Mouse (Mus musculus) mouse embryonic stem cell (cell line): Measurements from ENCODE around the gene Slc20a1.

Source experiments
- in situ Hi-C, 2 experiments: fragments of 300-500 bp; cut with MboI; formaldehyde crosslinking; loops; 1 replicate in 1 of 2; 3 replicates in 1 of 2; pipeline ENCODE4 v1.14.3; 2019 to 2020; ENCODE audit warnings: low sequenced_read_pairs in 2 of 2, low pct_unique_long_range_greater_than_20kb in 1 of 2, mixed read lengths in 1 of 2; ENCODE audit not compliant: unreplicated experiment in 1 of 2

The Slc20a1 gene

DNA sequence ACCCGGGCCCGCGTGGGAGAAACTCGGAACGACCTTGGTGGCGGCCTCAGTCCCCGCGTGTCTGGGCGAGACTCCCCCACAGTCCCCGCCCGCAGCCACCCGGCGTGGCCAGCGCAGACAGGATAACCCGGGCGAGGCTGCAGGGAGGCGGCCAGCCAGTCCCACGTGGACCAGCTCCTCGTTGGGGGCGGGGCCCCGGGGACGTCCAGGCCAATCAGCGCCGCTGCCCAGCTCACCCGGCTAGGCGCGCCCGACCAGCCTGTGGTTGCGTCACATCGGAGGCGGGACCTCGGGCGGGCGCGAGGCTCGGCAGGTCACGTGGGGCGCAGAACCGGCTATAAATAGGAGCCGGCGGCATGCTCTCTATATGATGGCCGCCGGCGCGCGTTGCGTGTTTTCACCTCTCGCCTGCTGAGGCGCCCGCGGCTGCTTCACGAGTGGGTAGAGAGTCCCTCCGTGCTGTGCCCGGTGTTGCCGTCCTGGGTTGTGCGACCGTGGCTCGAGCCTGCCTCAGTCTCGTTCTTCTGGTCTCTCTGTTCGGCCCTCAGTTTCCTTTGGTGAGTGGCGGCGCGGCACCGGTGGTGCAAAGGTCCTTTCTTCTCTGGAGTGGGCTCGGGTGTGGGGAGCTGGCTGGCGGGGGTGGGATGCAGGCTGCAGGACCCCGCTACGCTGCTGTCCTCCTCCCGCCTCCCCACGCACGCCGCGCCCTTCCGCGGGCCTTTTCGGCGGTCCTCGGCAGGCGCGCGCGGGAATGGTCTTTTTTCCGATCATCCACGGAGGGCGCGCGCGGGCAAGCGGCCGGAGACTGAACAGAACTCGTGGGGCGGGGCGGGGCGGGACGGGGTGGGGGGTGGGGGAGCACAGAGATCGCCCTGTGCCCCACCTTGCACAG lies at the start of gene Slc20a1:
Gene Slc20a1 (plus strand): TSS at position 329 of the 892 bp plus-strand sequence.
- in situ Hi-C loops: no loop called here

DNA sequence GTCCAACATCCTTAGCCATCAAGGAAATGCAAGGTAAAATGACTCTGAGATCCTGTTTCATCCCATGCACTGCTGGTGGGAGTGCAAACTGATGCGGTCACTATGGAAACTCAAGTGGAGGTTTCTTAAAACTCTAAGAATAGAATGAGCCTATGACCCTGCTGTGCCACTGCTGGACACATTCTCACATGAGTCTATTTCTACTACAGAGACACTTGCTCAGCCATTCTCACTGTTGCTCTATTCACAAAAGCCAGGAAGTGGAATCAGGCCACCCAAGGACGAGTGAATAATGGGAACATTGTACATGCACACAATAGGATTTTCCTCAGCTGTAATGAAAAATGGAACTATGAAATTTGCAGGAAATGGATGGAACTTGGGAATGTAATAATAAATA lies 49.7 kb upstream of the Slc20a1 start:
- in situ Hi-C loops: no loop called here

DNA sequence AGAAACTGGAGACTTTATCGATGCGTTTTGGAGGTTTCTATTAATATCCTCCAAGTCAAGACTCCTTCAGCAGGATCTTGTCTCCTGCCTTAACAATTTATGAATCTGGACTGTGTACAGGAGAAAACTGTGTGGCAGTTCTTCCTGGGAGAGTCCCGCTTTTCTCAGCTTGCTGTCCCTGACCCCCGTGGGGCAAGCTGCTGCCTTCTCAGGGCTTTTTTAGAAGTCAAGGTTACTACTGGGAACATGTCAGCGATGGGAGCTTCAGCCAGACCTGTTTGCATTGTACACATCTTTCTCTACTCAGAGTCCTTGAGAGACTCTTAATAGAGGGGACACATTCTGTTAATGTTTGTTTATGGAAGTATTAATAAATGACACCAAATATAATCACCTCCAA lies 48.2 kb upstream of the Slc20a1 start:
- in situ Hi-C loops: loop anchor here in 1 of 2 experiments (25.0 kb wide), 1 partner anchor 262 kb away; no protein-coding TSS in a partner anchor

DNA sequence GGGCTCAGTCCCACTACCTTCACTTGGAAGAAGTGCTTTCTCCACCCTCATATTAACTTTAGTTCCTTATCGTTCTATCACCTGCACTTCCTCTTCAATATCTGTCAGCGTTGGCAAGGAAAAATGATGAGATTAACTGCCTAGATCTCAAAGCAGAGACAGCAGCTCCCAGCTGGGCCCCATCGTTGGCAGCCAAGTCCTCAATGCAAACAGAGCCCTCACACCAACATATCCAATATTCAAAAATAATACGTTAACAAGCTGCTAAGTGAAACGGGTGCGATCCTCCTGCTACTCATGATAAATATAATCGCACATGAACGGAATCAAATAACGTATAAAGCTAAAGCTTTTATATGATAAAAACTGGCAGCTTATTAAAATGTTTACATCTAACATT lies 47.5 kb upstream of the Slc20a1 start:
- in situ Hi-C loops: loop anchor here in 1 of 2 experiments (25.0 kb wide), 1 partner anchor 261 kb away; no protein-coding TSS in a partner anchor

DNA sequence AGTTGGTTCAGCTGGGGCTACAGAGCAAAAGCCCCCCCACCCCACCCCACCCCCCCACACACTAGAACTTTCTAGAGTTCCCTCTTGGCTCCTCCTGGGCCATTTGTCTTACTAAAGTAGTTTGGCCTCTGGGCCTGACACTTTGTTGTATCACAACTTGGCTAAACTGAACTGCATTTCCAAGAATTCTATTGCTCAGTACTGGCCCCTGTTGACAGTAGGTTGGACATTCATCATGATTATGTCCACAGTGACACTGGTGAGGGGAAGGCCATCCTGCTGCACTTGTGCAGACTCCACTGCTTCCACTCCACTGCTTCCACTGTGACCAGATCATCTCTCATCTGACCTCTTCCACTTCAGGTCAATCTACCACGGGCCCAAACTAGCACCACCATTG lies 45.8 kb upstream of the Slc20a1 start:
- in situ Hi-C loops: loop anchor here in 1 of 2 experiments (25.0 kb wide), 1 partner anchor 260 kb away; no protein-coding TSS in a partner anchor

DNA sequence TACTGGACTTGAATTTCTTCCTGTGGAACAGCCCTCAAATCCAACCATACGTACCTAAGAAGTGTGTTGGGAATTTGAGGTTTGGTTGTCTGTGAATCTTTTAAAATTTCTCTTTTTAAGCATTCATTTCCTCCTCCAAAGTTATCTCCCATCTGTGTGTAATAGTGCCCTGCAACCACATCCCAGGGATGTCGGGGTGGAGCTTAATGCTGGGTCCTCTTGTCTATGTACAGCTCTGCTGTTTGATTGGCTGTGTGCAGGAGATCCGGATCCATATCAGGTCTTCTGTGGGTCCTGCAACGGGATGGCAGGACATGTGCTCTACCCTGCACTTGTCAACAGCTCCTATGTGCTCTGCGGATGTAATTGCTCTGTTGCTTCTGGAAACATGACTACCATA lies 33.7 kb upstream of the Slc20a1 start:
- in situ Hi-C loops: loop anchor here in 1 of 2 experiments (25.0 kb wide), 1 partner anchor 247 kb away; no protein-coding TSS in a partner anchor

DNA sequence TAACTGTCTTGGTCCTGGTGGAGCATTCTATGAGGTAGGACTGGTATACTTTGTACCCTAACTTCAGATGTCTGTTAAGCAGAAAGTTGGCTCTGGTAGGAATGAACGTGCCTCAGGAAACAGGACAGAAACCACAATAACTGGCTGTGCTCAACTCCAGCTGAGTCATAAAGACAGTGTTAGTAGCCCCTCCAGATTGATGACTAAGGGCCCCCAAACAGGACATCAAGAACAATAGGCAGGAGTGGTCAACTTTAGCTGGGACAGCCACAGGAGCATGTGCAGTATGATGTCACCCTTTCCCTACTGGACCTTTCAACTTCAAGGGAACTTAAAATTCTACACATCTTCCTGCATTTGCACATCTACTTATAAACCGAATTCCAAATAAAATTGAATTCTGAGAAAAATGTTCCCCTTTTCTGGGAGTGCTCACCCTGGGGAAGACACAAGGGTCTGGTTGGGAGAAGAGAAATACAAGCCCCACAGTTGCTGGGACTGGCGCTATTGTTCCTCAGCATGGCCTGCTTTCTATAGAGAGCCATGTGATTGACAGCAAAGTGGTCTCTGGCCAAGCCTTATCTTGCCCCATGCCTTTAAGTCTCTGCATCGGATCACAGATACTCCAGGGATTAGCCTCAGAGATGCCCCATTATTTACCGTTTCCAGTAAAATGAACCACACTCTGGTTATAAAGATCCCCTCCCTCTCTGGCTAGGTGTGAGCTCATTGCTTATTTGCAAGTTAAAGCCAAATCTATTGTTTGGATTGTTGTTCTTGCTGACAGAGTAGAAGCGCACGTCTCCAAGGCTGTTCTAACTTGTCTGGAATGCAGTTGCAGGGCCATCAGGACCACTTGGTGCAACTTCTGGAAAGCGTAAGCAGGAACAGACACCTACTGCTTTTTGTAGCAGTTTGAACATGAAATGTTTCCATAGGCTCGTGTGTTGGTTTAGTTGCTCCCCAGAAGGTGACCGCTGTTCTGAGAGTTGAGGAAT lies 31.8 kb upstream of the Slc20a1 start:
- in situ Hi-C loops: loop anchor here in 1 of 2 experiments (25.0 kb wide), 1 partner anchor 246 kb away; no protein-coding TSS in a partner anchor

DNA sequence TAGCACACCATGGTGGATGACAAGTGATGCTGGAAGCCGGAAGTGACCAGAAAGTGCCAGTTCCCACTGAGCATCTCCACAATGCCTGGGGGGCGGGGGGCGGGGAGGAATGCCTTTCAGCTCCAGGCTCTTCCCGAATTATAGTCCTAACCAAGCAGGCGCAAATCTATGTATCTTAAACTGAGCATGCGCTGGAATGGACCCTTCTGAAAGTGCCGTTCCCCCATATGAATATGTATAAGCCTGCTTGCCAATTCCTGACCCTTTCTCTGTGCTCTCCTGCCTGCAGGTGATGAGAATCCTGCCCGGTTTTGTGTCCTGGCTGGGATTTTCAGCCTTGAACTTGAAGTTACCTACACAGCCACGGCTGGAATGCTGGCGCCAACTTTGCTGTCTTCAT lies 25.2 kb upstream of the Slc20a1 start:
- in situ Hi-C loops: loop anchor here in 1 of 2 experiments (25.0 kb wide), 1 partner anchor 239 kb away; no protein-coding TSS in a partner anchor

DNA sequence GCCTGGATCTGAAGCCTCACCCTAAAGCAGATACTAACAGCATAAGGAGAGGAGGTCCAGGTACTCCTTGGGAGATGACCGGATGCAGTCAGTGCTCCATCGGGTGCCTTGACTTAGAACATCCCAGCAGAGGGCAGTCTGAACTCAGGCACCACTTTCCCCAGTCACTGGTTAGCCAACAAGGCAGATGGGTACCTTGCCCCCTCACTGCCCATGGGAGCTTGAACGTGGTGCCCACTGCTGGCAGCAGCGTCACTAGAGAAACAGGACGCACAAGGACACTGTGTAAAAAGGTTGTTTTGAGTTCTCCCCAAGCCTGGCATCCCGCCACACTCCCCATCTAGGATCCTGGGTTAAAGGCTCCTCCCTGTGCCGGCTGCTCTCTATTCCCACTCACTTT lies 24.1 kb upstream of the Slc20a1 start:
- in situ Hi-C loops: loop anchor here in 1 of 2 experiments (25.0 kb wide), 1 partner anchor 238 kb away; no protein-coding TSS in a partner anchor

DNA sequence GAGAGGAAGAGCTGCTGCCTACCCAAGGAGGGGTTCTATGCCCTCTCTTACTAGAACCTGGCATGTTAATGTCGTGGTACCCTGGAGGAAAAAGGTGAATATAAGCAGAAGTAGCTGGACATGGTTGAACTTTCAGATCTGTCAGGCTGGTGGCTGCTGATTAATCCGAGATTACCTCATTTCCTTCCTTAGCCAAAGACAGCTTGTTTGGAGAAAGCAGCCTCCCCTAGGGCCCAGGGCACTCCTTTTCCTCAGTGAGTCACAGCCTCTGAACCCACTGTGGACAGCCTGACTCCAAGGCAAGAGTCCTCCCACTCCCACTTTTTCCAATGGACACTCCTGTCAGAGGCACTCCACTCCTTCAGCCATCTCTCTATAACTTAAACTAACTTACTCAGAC lies 22.9 kb upstream of the Slc20a1 start:
- in situ Hi-C loops: loop anchor here in 1 of 2 experiments (5.0 kb wide), 1 partner anchor 82 kb away; no protein-coding TSS in a partner anchor

DNA sequence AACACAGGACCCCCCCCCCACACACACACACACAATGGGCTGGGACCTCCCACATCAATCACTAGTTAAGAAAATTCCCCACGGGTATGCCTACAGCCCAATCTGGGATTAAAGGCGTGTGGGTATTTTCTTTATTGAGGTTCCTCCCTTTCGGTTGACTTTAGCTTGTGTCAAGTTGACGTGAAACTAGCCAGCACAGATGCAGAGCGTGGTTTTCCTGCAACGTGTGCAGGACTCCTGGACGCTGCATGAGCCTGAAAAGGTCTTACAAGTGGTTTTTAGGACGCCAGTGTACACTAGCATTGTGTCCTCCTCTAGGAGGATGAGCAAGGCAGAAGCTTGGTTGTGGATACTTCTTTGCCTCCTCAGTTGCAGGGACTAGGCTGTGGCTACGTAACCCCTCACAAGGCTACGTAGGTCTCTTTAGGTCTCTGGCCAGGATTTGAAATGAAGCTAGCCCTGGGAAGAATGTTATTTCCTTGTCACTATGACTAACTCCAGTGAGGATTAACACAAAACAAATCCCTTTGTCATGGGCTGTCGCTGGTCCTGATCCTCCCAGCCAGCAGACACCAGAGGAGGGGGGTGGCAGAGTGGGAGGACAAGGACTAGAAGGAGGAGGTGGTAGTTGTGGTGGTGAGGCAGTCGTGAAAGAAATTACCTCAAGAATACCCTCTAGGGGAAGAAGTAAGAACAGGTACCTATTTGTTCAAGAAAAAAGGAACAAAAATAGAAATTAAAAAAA lies 21.7 kb upstream of the Slc20a1 start:
- in situ Hi-C loops: loop anchor here in 1 of 2 experiments (5.0 kb wide), 1 partner anchor 80 kb away; no protein-coding TSS in a partner anchor

DNA sequence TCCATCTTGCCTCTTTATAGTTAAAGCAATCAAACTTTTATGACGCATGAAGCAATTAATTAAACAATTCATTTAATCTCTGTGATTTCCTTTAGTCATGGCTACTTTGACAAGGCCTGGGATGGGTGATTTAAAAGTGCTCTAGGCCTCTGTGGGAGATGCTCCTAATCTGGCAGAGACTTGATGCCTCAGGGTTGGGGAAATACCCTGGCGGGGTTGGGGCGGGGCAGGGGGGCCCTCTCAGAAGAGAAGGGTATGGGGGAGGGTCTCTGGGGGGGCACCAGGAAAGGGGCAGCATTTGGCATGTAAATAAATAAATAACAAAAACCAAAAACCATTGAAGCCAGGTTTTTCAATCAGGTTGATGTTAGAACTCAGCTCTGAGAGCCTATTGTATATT lies 20.9 kb upstream of the Slc20a1 start:
- in situ Hi-C loops: loop anchor here in 1 of 2 experiments (5.0 kb wide), 1 partner anchor 80 kb away; no protein-coding TSS in a partner anchor

DNA sequence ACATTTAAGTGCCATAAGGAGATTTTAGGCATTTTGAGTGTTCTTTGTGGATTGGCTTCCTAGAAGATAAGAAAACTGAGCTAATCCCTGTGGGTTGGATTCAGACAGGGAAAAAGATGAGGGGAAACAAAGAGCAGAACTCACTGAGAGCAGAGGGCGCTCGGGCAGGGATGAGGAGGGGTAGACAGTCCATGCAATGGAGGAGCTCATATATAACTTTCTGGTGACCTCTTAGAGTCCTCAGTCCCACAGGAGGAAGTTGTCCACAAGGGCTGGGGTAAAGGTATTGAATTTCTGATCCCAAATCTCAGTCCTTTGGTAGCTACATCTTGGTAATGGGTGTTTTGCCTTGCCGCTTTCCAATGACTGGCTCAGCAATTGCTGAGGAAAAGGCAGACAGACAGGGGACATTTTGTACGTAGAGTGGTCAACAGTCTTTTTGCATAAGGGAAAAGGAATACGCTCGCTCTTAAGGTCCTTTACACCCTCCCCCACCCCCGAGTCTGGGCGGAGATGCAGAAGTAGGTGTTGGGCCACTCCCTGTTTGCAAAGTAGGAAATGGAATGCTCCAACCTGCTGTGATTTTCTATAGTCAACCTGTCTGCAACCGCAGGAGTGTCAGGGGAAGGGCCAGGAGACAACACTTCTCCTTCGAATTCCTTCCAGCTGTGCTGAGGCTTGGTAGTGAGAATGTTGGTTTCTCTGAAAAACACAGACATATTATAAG lies 20.2 kb upstream of the Slc20a1 start:
- in situ Hi-C loops: loop anchor here in 1 of 2 experiments (5.0 kb wide), 1 partner anchor 79 kb away; no protein-coding TSS in a partner anchor

DNA sequence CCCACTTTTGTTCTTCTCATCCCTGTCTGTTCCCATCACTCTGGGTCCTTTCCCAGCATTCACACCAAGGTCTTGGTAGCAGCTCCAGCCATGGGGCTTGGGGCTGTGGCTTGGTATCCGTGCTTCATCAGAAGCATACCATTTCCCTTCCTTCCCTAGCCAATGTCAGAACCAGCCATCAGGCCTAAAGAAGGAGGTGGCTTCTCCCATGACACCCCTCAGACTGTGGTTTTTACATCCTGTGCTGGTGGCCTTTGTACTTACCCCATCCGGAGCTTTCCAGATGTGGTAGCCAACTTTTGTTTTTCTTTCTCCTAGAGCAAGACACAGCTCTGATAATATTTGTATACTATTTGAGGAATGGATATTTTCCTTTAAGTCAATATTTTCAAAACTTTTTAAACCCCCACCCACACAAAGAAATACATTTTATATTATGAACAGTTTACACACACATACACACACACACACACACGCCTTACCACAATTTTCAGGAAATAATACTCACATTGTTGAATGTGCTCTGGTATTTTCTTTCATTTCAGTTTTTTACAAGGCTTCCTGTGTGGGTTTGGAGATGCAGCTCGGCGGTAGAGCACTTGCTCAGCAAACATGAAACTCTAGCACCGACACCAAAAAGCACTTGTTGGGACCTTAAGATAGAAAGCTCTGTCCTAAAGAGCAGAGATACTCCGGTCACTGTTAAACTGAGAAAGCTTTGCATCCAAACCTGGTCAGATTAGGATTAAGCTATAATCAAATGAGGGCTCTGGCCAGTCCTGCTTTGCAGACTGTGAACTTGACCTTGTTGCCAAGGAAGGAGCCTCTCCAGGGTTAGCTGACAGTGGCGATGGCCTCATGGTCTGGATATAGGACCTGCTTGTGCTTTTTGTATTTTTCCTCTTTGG lies 18.4 kb upstream of the Slc20a1 start:
- in situ Hi-C loops: loop anchor here in 1 of 2 experiments (5.0 kb wide), 1 partner anchor 77 kb away; no protein-coding TSS in a partner anchor

DNA sequence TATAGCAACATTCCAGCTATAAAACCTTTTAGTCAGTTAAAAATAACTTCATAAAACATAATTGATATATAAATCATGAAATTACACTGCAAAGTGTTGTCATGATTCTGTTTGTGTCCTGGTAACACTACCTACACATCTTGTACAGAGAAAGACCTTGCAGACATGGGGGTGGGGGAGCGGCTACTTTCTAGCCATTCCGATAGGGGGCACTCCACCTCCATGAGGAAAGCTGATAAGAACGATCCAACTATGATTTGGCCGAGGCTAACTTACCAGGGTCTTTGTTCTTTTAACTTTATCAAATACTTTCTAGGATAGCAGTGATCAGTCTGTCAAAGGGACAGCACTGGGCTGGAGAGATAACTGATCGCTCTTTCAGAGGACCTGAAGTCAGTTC lies 17.1 kb upstream of the Slc20a1 start:
- in situ Hi-C loops: no loop called here

DNA sequence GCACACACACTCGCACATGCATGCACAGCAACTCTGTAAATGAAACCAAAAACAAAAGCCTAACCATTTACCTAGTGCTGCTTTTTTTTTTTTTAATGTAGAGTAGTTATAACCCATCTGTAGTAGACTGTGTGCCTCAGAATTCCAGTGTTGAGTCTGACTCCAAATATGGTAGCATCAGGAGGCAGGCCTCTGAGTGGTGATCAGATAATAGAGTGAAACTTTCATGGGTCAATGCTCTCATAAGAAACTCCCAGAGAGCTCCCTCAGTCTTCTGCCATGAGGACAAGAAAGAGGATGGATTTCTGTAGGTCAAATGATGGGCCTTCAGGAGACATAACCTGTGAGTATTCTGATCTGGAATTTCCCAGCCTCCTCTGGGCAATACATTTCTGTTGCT lies 16.2 kb upstream of the Slc20a1 start:
- in situ Hi-C loops: no loop called here
